Mouse (Mus musculus) spleen, adult 2 months (tissue): ENCODE measurements around the gene Fgfr2.

Experiments used
- CTCF ChIP-seq: fragments of 200-500 bp; IDR thresholded peaks from 2 replicates; pipeline ENCODE4 v1.5.1; 2011; ENCODE audit warnings: mild to moderate bottlenecking, inconsistent platforms; ENCODE audit not compliant: insufficient read depth, insufficient read length, insufficient replicate concordance; ENCODE audit errors: extremely low read depth
- POLR2A ChIP-seq: fragments of 200-500 bp; IDR thresholded peaks from 2 replicates; pipeline ENCODE4 v1.6.1; 2011; ENCODE audit warnings: low read depth, low read length, inconsistent platforms

GRCm38 (mm10) chr7:130386308-130386707 lies 2736.8 kb downstream of the Fgfr2 start:
- TF ChIP-seq CTCF (no peak), POLR2A (no peak)
